Mouse (Mus musculus) limb, embryonic 14.5 days (tissue): ENCODE results near the gene Shld1. TPM values are rescaled to one million over a fixed set of nuclear protein-coding genes. Genes with fewer than 3 reads are reported as not detected.

Source experiments
- ATAC-seq: fragments of 200-750 bp; cut with Nextera tagmentation; 2 replicates; pipeline ENCODE4 v1.8.0; 2017; ENCODE audit warnings: low read depth, moderate number of reproducible peaks, moderate TSS enrichment; ENCODE audit not compliant: low FRiP score
- DNase-seq: peaks from one replicate; pipeline ENCODE4 v3.0.0-alpha.2; 2015; ENCODE audit warnings: low spot score
- H3K27ac ChIP-seq: fragments of 300-500 bp; sonication (generic); replicated peaks from 2 replicates; pipeline ENCODE4 v1.5.1; 2014; ENCODE audit warnings: low read depth, mild to moderate bottlenecking, low read length, moderate library complexity, mixed read lengths
- H3K27me3 ChIP-seq: fragments of 300-500 bp; sonication (generic); 2 replicates; pipeline ENCODE4 v1.6.1; 2014; ENCODE audit warnings: low read length, mixed read lengths; ENCODE audit not compliant: control insufficient read depth, insufficient read depth
- H3K36me3 ChIP-seq: fragments of 300-500 bp; sonication (generic); 2 replicates; pipeline ENCODE4 v1.6.1; 2014; ENCODE audit warnings: mild to moderate bottlenecking, low read length, moderate library complexity, mixed read lengths; ENCODE audit not compliant: control insufficient read depth, insufficient read depth
- H3K4me1 ChIP-seq: fragments of 300-500 bp; sonication (generic); 2 replicates; pipeline ENCODE4 v1.6.1; 2014; ENCODE audit warnings: antibody characterized with exemption, low read length, mixed read lengths; ENCODE audit not compliant: control insufficient read depth, insufficient read depth
- H3K4me2 ChIP-seq: fragments of 300-500 bp; sonication (generic); replicated peaks from 2 replicates; pipeline ENCODE4 v1.6.1; 2014; ENCODE audit warnings: low read depth, mild to moderate bottlenecking, low read length, moderate library complexity; ENCODE audit not compliant: severe bottlenecking
- H3K4me3 ChIP-seq: fragments of 300-500 bp; sonication (generic); replicated peaks from 2 replicates; pipeline ENCODE4 v1.5.1; 2014; ENCODE audit warnings: low read length
- H3K9ac ChIP-seq: fragments of 300-500 bp; sonication (generic); 2 replicates; pipeline ENCODE4 v1.6.1; 2014; ENCODE audit warnings: mild to moderate bottlenecking, low read depth, low read length, moderate library complexity; ENCODE audit not compliant: severe bottlenecking
- H3K9me3 ChIP-seq: fragments of 300-500 bp; sonication (generic); 2 replicates; pipeline ENCODE4 v1.6.1; 2016; ENCODE audit warnings: low read length; ENCODE audit not compliant: control insufficient read depth
- POLR2A ChIP-seq: fragments of 200-500 bp; IDR thresholded peaks from 2 replicates; pipeline ENCODE4 v1.8.0; 2012; ENCODE audit warnings: inconsistent platforms, mild to moderate bottlenecking, moderate library complexity, borderline replicate concordance; ENCODE audit not compliant: insufficient read depth, insufficient read length; ENCODE audit errors: extremely low read depth
- WGBS: fragments of 180-500 bp; shearing (Covaris S2); extraction: QIAGEN DNeasy Blood & Tissue Kit; methylation state at CpG from one replicate; pipeline ENCODE4 v1.1.7; 2014; 5-methylcytosine and 5-hydroxymethylcytosine counted together
- polyA plus RNA-seq, 2 experiments: library from polyadenylated mRNA; depleted of rRNA in 1 of 2; stranded (reverse) in 1 of 2; unstranded in 1 of 2; fragments of >200 nt; fragmentation: Nextera tagmentation in 1 of 2; extraction: Ambion mirVana in 1 of 2; gene quantifications; 2 replicates each; pipeline versions ENCODE4 v1.2.1 to v1.2.3; 2012 to 2014

The Shld1 gene
- polyA plus RNA-seq, 2 experiments: 16.3 to 20.5 TPM

DNA sequence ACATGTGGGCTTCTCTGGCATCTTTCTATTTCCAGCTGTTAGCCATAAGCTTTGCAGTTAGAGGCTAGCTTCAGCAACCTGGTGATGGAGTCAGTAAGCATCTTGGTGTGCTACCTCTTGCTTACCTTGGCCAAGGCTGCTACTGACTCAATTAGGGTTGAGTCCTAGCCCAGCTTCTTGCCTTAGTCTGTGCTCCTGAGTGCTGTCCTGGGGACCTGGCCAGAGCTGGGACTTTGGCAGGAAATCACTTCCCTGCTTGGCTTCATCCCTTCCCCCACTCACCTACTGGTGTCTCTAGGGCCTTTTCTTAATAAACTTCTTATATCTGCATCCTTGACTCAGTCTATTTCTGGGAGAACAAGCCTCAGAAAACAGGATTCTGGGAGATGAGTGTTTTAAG, 64.0 kb downstream of the Shld1 start:
- H3K9ac ChIP-seq: no peak overlapping the region
- 0 out of 2 replicates have a peak, but pooled peaks cover 3% of the 10 kb centered on the region for H3K36me3 ChIP-seq
- no peaks in the 10 kb centered on the region for H3K4me1 ChIP-seq
- no peak overlapping the region for H3K4me3 ChIP-seq
- H3K27me3 ChIP-seq: no peaks in the 10 kb centered on the region
- ATAC-seq (no peak), DNase-seq (no peak)
- no peak for TF ChIP-seq POLR2A
- H3K27ac ChIP-seq: no peak overlapping the region
- no peaks in the 10 kb centered on the region for H3K9me3 ChIP-seq
- H3K4me2 ChIP-seq: no peak overlapping the region

DNA sequence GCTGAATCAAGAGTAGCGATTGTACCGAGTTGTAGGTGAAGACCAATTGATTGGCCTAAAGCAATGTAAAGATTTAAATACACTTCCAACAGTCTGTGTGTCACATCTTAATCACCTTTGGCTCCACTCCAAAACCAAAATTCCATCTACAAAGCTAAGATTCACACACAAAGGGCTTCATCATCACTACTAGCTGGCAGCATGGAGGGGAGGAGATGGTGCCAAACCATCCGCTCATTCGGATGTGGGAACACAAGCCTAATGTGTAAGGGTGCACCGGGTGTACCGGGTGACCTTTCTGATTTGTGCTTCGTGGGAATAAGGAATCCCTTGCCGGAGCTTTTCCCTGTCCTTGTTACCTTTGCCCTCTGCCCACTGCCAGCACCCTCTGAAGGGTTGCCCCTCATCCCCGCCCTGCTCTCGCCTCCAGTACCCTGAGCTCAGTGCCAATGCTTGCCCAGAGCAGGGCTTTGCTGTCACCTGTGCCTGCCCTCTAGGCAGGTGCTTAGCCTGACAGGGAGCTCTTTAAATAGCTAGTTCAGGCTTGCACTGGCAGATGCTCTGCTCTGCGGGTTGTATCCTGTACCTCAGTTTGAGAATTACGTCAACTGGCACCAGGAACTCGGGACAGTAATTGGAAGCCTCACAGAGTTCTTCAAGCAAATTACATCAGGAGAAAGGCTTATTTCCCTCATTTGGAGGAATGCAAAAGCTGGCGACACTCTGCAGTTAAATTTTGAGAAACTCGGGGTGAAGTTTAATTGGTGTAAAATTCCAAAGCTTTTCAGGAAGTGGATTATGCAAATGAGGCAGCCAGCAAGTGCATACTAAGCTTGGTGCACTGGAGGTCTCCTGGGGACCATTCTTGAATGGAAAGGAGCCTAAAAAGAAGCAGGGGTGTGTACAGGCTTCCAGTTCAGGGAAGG, 64.7 kb downstream of the Shld1 start:
- no peak for ATAC-seq
- Histone ChIP-seq H3K4me2 (no peak overlapping the region), H3K4me1 (no peaks in the 10 kb centered on the region), H3K9ac (no peak overlapping the region), H3K9me3 (no peaks in the 10 kb centered on the region), H3K27me3 (no peaks in the 10 kb centered on the region), H3K27ac (no peak overlapping the region), H3K4me3 (no peak overlapping the region), H3K36me3 (0 out of 2 replicates have a peak, but pooled peaks cover 3% of the 10 kb centered on the region)
- 65% methylated on average over 15 of the region's 15 CpGs for WGBS
- DNase-seq: no peak
- no peak for TF ChIP-seq POLR2A

DNA sequence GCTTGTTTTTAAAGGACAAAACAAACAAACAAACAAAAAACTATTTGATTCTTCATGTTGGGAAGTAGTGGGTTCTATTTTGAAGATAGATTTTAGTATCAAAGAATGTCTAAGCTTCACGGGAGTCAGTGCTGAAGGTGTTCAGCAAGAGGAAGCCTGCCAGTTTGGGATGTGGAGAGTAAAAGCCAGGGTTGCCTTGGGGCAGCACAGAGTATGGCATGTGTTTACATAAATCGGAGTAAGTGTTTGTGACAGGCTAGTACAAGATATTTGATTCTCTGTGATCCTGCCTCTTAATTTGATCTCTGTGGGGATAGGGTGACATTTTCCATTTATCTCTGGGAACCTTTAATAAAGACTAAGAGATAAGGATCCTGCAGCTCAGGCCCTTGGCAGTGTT, 65.7 kb downstream of the Shld1 start:
- DNase-seq: no peak
- no peaks in the 10 kb centered on the region for H3K9me3 ChIP-seq
- ATAC-seq: no peak
- no peak overlapping the region for H3K4me3 ChIP-seq
- H3K4me1 ChIP-seq: no peaks in the 10 kb centered on the region
- H3K9ac ChIP-seq: no peak overlapping the region
- H3K4me2 ChIP-seq: no peak overlapping the region
- no peak for TF ChIP-seq POLR2A
- WGBS: 62% methylated on average over 2 of the region's 2 CpGs
- H3K27me3 ChIP-seq: no peaks in the 10 kb centered on the region
- 0 out of 2 replicates have a peak, but pooled peaks cover 3% of the 10 kb centered on the region for H3K36me3 ChIP-seq
- no peak overlapping the region for H3K27ac ChIP-seq

DNA sequence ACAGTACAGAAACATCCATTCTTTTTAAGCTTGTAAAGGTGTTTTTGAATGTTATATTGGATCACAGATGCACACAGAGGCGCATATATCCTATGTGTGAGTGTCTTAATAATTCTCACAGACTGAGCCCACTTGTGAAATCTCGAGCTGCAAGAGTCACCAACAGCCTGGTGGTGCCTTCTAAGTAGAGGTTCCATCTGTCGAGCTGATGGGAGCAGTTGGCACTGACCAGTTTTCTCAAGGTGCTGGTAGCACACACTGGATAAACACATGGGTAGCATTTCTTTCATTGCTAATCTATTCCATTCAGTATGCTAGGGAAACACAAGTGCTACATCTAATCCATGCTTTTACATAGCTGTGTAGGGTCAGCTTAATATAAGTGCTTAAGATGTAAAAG, 66.4 kb downstream of the Shld1 start:
- 85% methylated on average over 3 of the region's 3 CpGs for WGBS
- no peak overlapping the region for H3K27ac ChIP-seq
- no peak for TF ChIP-seq POLR2A

GRCm38 (mm10) chr2:132757911-132758310, 71.2 kb downstream of the Shld1 start:
- H3K9ac ChIP-seq: no peak overlapping the region
- no peaks in the 10 kb centered on the region for H3K36me3 ChIP-seq
- 75% methylated on average over 5 of the region's 5 CpGs for WGBS
- H3K27me3 ChIP-seq: no peaks in the 10 kb centered on the region
- no peak overlapping the region for H3K4me2 ChIP-seq
- DNase-seq: no peak
- H3K27ac ChIP-seq: no peak overlapping the region
- no peaks in the 10 kb centered on the region for H3K4me1 ChIP-seq
- no peak for ATAC-seq
- TF ChIP-seq POLR2A: no peak
- no peaks in the 10 kb centered on the region for H3K9me3 ChIP-seq
- no peak overlapping the region for H3K4me3 ChIP-seq

More for the DNA sequence above, 66.4 kb downstream of the Shld1 start:
- Histone ChIP-seq H3K27me3 (no peaks in the 10 kb centered on the region), H3K4me2 (no peak overlapping the region), H3K4me3 (no peak overlapping the region), H3K36me3 (0 out of 2 replicates have a peak, but pooled peaks cover 3% of the 10 kb centered on the region), H3K4me1 (no peaks in the 10 kb centered on the region), H3K9ac (no peak overlapping the region), H3K9me3 (no peaks in the 10 kb centered on the region)
- ATAC-seq: no peak
- DNase-seq: no peak
